Mouse (Mus musculus) layer of hippocampus, adult 18-20 months (tissue): ENCODE measurements around the gene Gtf3c2. TPM values are rescaled to one million over a fixed set of nuclear protein-coding genes. Genes with fewer than 3 reads are reported as not detected.
A peak's percentile ranks its signal among the peaks of the same experiment; 100 is the strongest.

ENCODE experiments used
- DNase-seq, 2 experiments: peaks; one replicate each; pipeline ENCODE4 v3.0.0; 2022; ENCODE audit warnings: low spot score in 2 of 2
- total RNA-seq, 2 experiments: library from RNA; stranded (reverse); gene quantifications; 2 replicates each; pipeline ENCODE4 v1.2.3; 2021

Gene Gtf3c2
- total RNA-seq, 2 experiments from 2014 or later: 57.7 to 60.9 TPM

GRCm38 (mm10) chr5:31153516-31154151 is 26.3 kb downstream of the Gtf3c2 start:
- DNase-seq: no peak

GRCm38 (mm10) chr5:31151746-31152145 is 28.2 kb downstream of the Gtf3c2 start:
- DNase-seq: no peak

GRCm38 (mm10) chr5:31149781-31150180 is 30.2 kb downstream of the Gtf3c2 start:
- no peak for DNase-seq

GRCm38 (mm10) chr5:31138968-31139425 is 40.9 kb downstream of the Gtf3c2 start:
- DNase-seq: no peak

- no peak for DNase-seq
Measured at GRCm38 (mm10) chr5:31138241-31138967, 41.5 kb downstream of the Gtf3c2 start, which contains the start of gene Ucn. TSS of gene Ucn (minus strand) at chr5:31138829.

- no peak for DNase-seq
Measured at GRCm38 (mm10) chr5:31137658-31138057, 42.3 kb downstream of the Gtf3c2 start.

GRCm38 (mm10) chr5:31136730-31137424 is 43.1 kb downstream of the Gtf3c2 start:
- no peak for DNase-seq

- peak in 1 of 2 experiments; percentile 28 for DNase-seq
Measured at GRCm38 (mm10) chr5:31126050-31126449, 53.9 kb downstream of the Gtf3c2 start.

GRCm38 (mm10) chr5:31123481-31123880 is 56.5 kb downstream of the Gtf3c2 start:
- DNase-seq: no peak

- DNase-seq: peak in 1 of 2 experiments; percentile 21
Measured at GRCm38 (mm10) chr5:31121111-31121510, 58.8 kb downstream of the Gtf3c2 start.

GRCm38 (mm10) chr5:31116912-31117311 is 63.0 kb downstream of the Gtf3c2 start:
- no peak for DNase-seq

- DNase-seq: no peak
Measured at GRCm38 (mm10) chr5:31116354-31116753, 63.6 kb downstream of the Gtf3c2 start, which contains the start of gene Trim54. TSS of gene Trim54 (plus strand) at chr5:31116712.

GRCm38 (mm10) chr5:31110781-31111180 is 69.2 kb downstream of the Gtf3c2 start:
- peak in 1 of 2 experiments; percentile 31 for DNase-seq

GRCm38 (mm10) chr5:31108000-31108490 is 71.9 kb downstream of the Gtf3c2 start, which contains the start of gene Slc30a3:
TSS of gene Slc30a3 (minus strand) at chr5:31108237.
- DNase-seq: no peak

Other genes with a start within 250 kb of the Gtf3c2 start
- gene Cgref1, start 234.6 kb downstream of the Gtf3c2 start, total RNA-seq: 10 to 100 TPM; 15.0 to 16.2 TPM
- 100 to 1,000 TPM; 119 to 125 TPM for gene Preb, start 219.8 kb downstream of the Gtf3c2 start, total RNA-seq
- gene Tcf23, start 211.5 kb downstream of the Gtf3c2 start, total RNA-seq: under 1 TPM; 0.12 to 0.30 TPM
- gene Atraid, start 131.8 kb downstream of the Gtf3c2 start, total RNA-seq: 10 to 100 TPM; 68.1 to 70.0 TPM
- 10 to 100 TPM; 14.9 to 17.6 TPM for gene Slc5a6, start 131.2 kb downstream of the Gtf3c2 start, total RNA-seq
- gene Cad, start 125.4 kb downstream of the Gtf3c2 start, total RNA-seq: 10 to 100 TPM; 20.0 to 20.9 TPM
- gene Dnajc5g, start 73.9 kb downstream of the Gtf3c2 start, total RNA-seq: not detected
- 10 to 100 TPM; 84.1 to 93.8 TPM for gene Slc30a3, start 71.9 kb downstream of the Gtf3c2 start, total RNA-seq
- not detected for gene Trim54, start 63.4 kb downstream of the Gtf3c2 start, total RNA-seq
- gene Ucn, start 41.3 kb downstream of the Gtf3c2 start, total RNA-seq: not detected
- 10 to 100 TPM; 57.4 to 61.8 TPM for gene Mpv17, start 25.9 kb downstream of the Gtf3c2 start, total RNA-seq
- gene Gm29609, start 233 bp downstream of the Gtf3c2 start, total RNA-seq: 1 to 10 TPM; 3.6 to 3.8 TPM
- 10 to 100 TPM; 75.2 to 81.6 TPM for gene Snx17, start 13.1 kb upstream of the Gtf3c2 start, total RNA-seq
- 10 to 100 TPM; 39.0 to 39.5 TPM for gene Eif2b4, start 13.3 kb upstream of the Gtf3c2 start, total RNA-seq
- gene Zfp513, start 22.2 kb upstream of the Gtf3c2 start, total RNA-seq: 10 to 100 TPM; 27.1 to 28.2 TPM
- 10 to 100 TPM; 69.6 to 73.3 TPM for gene Ppm1g, start 40.5 kb upstream of the Gtf3c2 start, total RNA-seq
- gene Nrbp1, start 60.7 kb upstream of the Gtf3c2 start, total RNA-seq: 10 to 100 TPM; 83.8 to 86.3 TPM
- gene Gm9970, start 61.1 kb upstream of the Gtf3c2 start, total RNA-seq: not detected
- 1 to 10 TPM; 2.2 to 4.0 TPM for gene Krtcap3, start 71.5 kb upstream of the Gtf3c2 start, total RNA-seq
- gene Ift172, start 111.0 kb upstream of the Gtf3c2 start, total RNA-seq: 10 to 100 TPM; 79.3 to 86.3 TPM
- gene Fndc4, start 115.9 kb upstream of the Gtf3c2 start, total RNA-seq: 100 to 1,000 TPM; 159 to 188 TPM
- gene Gckr, start 117.3 kb upstream of the Gtf3c2 start, total RNA-seq: not detected